Mouse (Mus musculus) liver, adult 2 months (tissue): Measurements from ENCODE around the gene Zfp105. TPM values are rescaled to one million over a fixed set of nuclear protein-coding genes. Genes with fewer than 3 reads are reported as not detected.
A peak's percentile ranks its signal among the peaks of the same experiment; 100 is the strongest.

Experiments used
- DNase-seq: peaks from one replicate; pipeline ENCODE4 v3.0.0-alpha.2; 2011; ENCODE audit warnings: low read depth, low spot score; ENCODE audit errors: extremely low read depth
- H3K27ac ChIP-seq: fragments of 200-500 bp; replicated peaks from 2 replicates; pipeline ENCODE4 v1.5.1; 2012; ENCODE audit warnings: low read depth, mild to moderate bottlenecking, control low read depth, inconsistent platforms, low read length; ENCODE audit not compliant: insufficient read depth
- H3K27me3 ChIP-seq: fragments of 200-500 bp; 2 replicates; pipeline ENCODE4 v1.6.1; 2012; ENCODE audit warnings: mild to moderate bottlenecking, moderate library complexity, low read length, inconsistent platforms; ENCODE audit not compliant: control insufficient read depth, insufficient read depth
- H3K36me3 ChIP-seq: fragments of 200-500 bp; 2 replicates; pipeline ENCODE4 v1.6.1; 2012; ENCODE audit warnings: low read length, inconsistent platforms; ENCODE audit not compliant: control insufficient read depth, insufficient read depth
- H3K4me1 ChIP-seq: fragments of 200-500 bp; 2 replicates; pipeline ENCODE4 v1.6.1; 2011; ENCODE audit warnings: low read length; ENCODE audit not compliant: control insufficient read depth, insufficient read depth
- H3K4me3 ChIP-seq: fragments of 200-500 bp; 2 replicates; pipeline ENCODE4 v1.5.1; 2011; ENCODE audit warnings: low read depth, mild to moderate bottlenecking, control low read depth, low read length, moderate library complexity; ENCODE audit not compliant: insufficient read depth
- H3K79me2 ChIP-seq: fragments of 200-500 bp; 2 replicates; pipeline ENCODE4 v1.6.1; 2012; ENCODE audit warnings: inconsistent platforms, mild to moderate bottlenecking, low read length, moderate library complexity; ENCODE audit not compliant: control insufficient read depth, insufficient read depth
- H3K9ac ChIP-seq: fragments of 200-500 bp; 2 replicates; pipeline ENCODE4 v1.6.1; 2012; ENCODE audit warnings: low read depth, mild to moderate bottlenecking, control low read depth, inconsistent platforms, low read length
- CTCF ChIP-seq: fragments of 200-500 bp; IDR thresholded peaks from 2 replicates; pipeline ENCODE4 v1.5.1; 2011; ENCODE audit warnings: low read depth, low read length, control low read depth
- POLR2A ChIP-seq: fragments of 200-500 bp; IDR thresholded peaks from 2 replicates; pipeline ENCODE4 v1.6.1; 2011; ENCODE audit warnings: low read length, control low read depth; ENCODE audit not compliant: insufficient read depth; ENCODE audit errors: extremely low read depth
- whole genome bisulfite sequencing: fragments of 180-500 bp; shearing (Covaris S2); methylation state at CpG from one replicate; pipeline ENCODE4 v1.1.7; 2018; 5-methylcytosine and 5-hydroxymethylcytosine counted together
- polyA plus RNA-seq: library from polyadenylated mRNA; depleted of rRNA; stranded (reverse); fragments of >200 nt; gene quantifications from 2 replicates; pipeline ENCODE4 v1.2.3, GENCODE M21; 2012; rRNA removed
- total RNA-seq: library from RNA; depleted of rRNA; stranded (reverse); fragments of >200 nt; gene quantifications from 2 replicates; pipeline ENCODE4 v1.2.3, GENCODE M21; 2014; rRNA removed

Zfp105 gene
- total RNA-seq (0.54 and 1.0 TPM in 2 replicates), polyA plus RNA-seq (0.04 and 0.11 TPM in 2 replicates)

- Histone ChIP-seq H3K9ac (peak within 1 kb of the TSS; percentile 89), H3K27me3 (peaks cover 4% of the 10 kb centered on the region; the same call in 1 of the 2 replicates), H3K4me1 (peaks cover 2% of the 10 kb centered on the region; the same call in 1 of the 2 replicates), H3K79me2 (no peaks in the 10 kb centered on the region), H3K4me3 (peak within 1 kb of the TSS; percentile 72), H3K36me3 (peaks cover 19% of the 10 kb centered on the region), H3K27ac (no peak within 1 kb of the TSS)
- peak; percentile 3 for DNase-seq
- 4% methylated on average over 43 of the region's 43 CpGs for WGBS
- TF ChIP-seq POLR2A = no peak
- no peak for TF ChIP-seq CTCF
These were observed at the start of gene Zfp105 for GRCm38 (mm10) chr9:122922936-122923381. Gene Zfp105, plus strand, starts transcription at chr9:122923072.

DNA sequence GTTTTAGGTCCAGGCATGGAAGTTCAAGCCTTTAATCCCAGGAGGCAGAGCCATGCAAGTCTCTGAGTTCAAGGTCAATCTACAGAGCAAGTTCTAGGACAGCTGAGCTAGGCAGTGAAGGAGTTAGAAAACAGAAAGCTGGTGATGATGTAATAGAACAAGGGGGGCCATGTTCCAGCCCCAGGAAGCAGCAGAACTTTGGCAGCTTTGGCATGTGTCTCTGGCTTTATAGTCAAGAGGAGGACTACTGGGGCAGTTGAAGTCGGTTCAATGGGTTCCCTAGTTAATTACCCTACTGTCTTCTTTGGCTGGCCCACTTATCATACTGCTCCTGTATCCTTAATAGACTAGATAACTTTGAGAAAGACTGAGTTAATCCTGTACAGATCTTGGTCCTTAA lies 48.2 kb upstream of the Zfp105 start:
- H3K27ac ChIP-seq = no peak overlapping the region
- peak; percentile 59 for DNase-seq
- no peaks in the 10 kb centered on the region for H3K79me2 ChIP-seq
- H3K4me3 ChIP-seq = no peak overlapping the region
- no peak for TF ChIP-seq POLR2A
- TF ChIP-seq CTCF = no peak
- no peaks in the 10 kb centered on the region for H3K36me3 ChIP-seq
- H3K9ac ChIP-seq = no peak overlapping the region
- 63% methylated on average over 1 of the region's 1 CpGs for WGBS
- no peaks in the 10 kb centered on the region for H3K4me1 ChIP-seq
- H3K27me3 ChIP-seq = no peaks in the 10 kb centered on the region

DNA sequence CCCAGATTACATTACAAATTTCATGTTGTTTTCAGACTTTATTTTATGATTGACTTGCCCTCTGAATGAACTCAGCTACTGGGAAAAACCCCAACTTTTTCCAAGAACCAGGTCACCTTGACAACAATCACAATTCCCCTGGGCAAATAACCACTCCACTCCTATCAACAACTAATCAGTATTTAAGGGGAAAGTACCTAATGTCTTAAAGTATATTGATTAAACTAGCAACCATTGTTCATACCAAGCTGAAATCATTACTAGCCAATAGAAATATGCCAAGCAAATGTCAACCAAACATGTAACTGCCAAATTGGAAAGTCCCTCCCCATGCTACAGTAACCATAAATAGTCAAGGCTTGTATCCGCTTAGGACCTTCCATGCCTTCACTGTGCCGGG lies 47.7 kb upstream of the Zfp105 start:
- no peaks in the 10 kb centered on the region for H3K27me3 ChIP-seq
- no peaks in the 10 kb centered on the region for H3K4me1 ChIP-seq
- no peaks in the 10 kb centered on the region for H3K36me3 ChIP-seq
- 95% methylated on average over 2 of the region's 2 CpGs for whole genome bisulfite sequencing
- no peak overlapping the region for H3K27ac ChIP-seq
- no peaks in the 10 kb centered on the region for H3K79me2 ChIP-seq
- no peak overlapping the region for H3K4me3 ChIP-seq
- no peak for TF ChIP-seq POLR2A
- TF ChIP-seq CTCF = no peak
- peak; percentile 70 for DNase-seq
- no peak overlapping the region for H3K9ac ChIP-seq

DNA sequence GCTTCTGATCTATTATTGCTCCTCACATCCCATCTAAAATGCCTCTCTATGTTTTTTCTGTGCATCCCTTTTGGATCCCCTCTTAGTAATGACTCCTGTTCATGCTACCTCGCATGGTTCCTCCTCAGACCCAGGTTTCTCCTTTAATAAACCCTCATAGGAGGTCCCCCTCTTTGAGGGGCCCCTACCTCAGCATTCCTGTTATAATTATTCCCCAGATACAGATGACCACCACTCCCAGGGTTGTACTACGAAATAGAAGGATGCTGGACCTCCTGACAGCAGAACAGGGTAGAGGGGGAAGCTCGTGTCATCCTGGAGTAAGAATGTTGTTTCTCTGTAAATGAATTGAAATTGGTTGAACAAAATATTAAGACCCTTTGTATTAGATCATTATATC lies 37.5 kb upstream of the Zfp105 start, which contains the start of gene Zkscan7:
Gene Zkscan7, plus strand, starts transcription at position 301 of the 400 bp plus-strand sequence.
- no peak within 1 kb of the TSS for H3K4me3 ChIP-seq
- TF ChIP-seq POLR2A (no peak), CTCF (no peak)
- H3K79me2 ChIP-seq = no peaks in the 10 kb centered on the region

DNA sequence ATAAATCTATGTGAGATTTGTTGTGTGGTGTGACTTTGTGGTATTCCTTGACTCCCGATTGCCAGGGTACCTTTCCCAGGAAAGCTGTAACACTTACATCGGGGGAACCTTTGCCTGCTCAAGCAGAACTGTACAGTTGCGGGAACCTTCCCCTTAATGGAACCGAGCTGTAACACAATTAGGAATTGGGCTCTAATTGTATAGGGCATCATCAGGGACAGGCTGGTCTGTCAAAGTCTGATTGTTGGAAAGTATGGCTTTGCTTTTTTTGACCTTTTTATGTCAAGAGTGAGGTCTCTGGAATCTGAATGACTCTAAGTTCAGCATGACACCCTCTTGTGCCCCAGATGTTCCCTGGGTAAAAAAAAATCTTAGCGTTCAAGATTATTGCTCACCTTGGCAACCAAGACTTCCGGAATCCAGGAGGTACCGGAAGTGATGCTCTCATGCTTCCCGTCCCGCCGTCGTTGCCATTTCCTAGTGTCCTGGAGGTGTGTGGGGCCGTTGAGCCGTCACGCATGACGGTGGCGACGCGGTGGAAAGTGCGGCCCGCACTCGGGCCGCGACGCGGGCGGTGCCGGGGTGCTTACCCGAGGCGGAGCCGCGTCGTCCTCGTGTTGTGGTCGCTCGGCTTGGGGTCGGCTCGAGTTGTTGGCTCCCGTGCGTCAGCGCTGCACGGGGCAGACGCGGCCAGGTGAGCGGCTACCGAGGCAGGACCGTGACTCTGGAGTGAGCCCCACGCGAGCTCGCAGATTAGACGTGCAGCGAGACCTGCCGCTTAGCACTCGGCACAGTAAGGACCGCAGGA lies 36.3 kb upstream of the Zfp105 start:
- Histone ChIP-seq H3K4me3 (peak overlapping the region; percentile 86), H3K27ac (peak overlapping the region; percentile 56), H3K27me3 (no peaks in the 10 kb centered on the region), H3K36me3 (peaks cover 13% of the 10 kb centered on the region), H3K79me2 (no peaks in the 10 kb centered on the region), H3K9ac (peak overlapping the region; percentile 93), H3K4me1 (no peaks in the 10 kb centered on the region)
- DNase-seq = peak; percentile 74
- WGBS = 7% methylated on average over 54 of the region's 54 CpGs
- peak; percentile 72 for TF ChIP-seq POLR2A
- no peak for TF ChIP-seq CTCF

More for the DNA sequence above, 37.5 kb upstream of the Zfp105 start, which contains the start of gene Zkscan7:
- Histone ChIP-seq H3K27ac (no peak within 1 kb of the TSS), H3K27me3 (no peaks in the 10 kb centered on the region), H3K4me1 (no peaks in the 10 kb centered on the region), H3K36me3 (peaks cover 9% of the 10 kb centered on the region), H3K9ac (no peak within 1 kb of the TSS)
- WGBS = 92% methylated on average over 3 of the region's 3 CpGs
- no peak for DNase-seq

DNA sequence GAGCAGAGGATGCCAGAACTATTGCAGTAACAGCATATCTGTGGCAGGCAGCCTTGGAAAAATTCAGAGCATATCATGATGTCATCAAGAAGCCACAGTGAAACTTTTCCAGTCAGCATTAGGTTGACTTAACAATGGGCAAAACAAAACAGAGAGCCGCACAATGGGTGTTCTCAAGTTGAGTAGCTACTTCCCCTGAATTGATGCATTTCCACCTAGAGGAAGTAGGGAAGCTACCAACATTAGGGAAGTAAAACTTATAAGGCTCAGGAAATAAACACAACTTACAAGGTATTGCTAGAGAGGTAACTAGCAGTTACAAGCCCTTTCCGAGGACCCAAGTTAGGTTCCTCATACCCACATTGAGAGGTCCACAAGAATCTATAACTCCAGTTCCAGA lies 21.8 kb upstream of the Zfp105 start:
- peaks cover 2% of the 10 kb centered on the region; the same call in 1 of the 2 replicates for H3K36me3 ChIP-seq
- DNase-seq = peak; percentile 19
- TF ChIP-seq POLR2A (no peak), CTCF (no peak)
- no peaks in the 10 kb centered on the region for H3K79me2 ChIP-seq
- H3K4me1 ChIP-seq = no peaks in the 10 kb centered on the region; the same call in 1 of the 2 replicates
- H3K4me3 ChIP-seq = no peak overlapping the region
- WGBS = 88% methylated on average over 2 of the region's 2 CpGs
- no peak overlapping the region for H3K9ac ChIP-seq
- peaks cover 2% of the 10 kb centered on the region; the same call in 1 of the 2 replicates for H3K27me3 ChIP-seq
- H3K27ac ChIP-seq = no peak overlapping the region
